Mouse (Mus musculus) liver, adult 2 months (tissue): ENCODE results near the gene Nt5c1b.

Experiments
- CTCF ChIP-seq: fragments of 200-500 bp; IDR thresholded peaks from 2 replicates; pipeline ENCODE4 v1.5.1; 2011; ENCODE audit warnings: low read depth, low read length, control low read depth
- POLR2A ChIP-seq: fragments of 200-500 bp; IDR thresholded peaks from 2 replicates; pipeline ENCODE4 v1.6.1; 2011; ENCODE audit warnings: low read length, control low read depth; ENCODE audit not compliant: insufficient read depth; ENCODE audit errors: extremely low read depth

GRCm38 (mm10) chr12:10425982-10426863, 56.5 kb downstream of the Nt5c1b start:
- no peak for TF ChIP-seq CTCF
- no peak for TF ChIP-seq POLR2A
